Mouse (Mus musculus) skeletal muscle tissue, adult 2 months (tissue): ENCODE data around the gene Ip6k1.
"Not testable (repeated sequence)": the region's sequence is repeated elsewhere in the genome, so short reads cannot be mapped to it uniquely, and the experiment has no call there.

ENCODE experiments used
- DNase-seq: peaks from one replicate; pipeline ENCODE4 v3.0.0-alpha.2; 2012; ENCODE audit warnings: low read depth, low spot score

The Ip6k1 gene

GRCm38 (mm10) chr9:107982681-107983346 lies 19.5 kb upstream of the Ip6k1 start, which contains the start of gene Gm20661:
Gm20661 (plus strand) TSS chr9:107983058.
- peak; percentile 77 for DNase-seq

- peak; percentile 79 for DNase-seq
These were observed 18.8 kb upstream of the Ip6k1 start for GRCm38 (mm10) chr9:107983421-107983890.

- no peak for DNase-seq
These were observed 18.1 kb upstream of the Ip6k1 start for GRCm38 (mm10) chr9:107984052-107984753.

- DNase-seq = no peak
These were observed 17.6 kb upstream of the Ip6k1 start for GRCm38 (mm10) chr9:107984754-107985055.

- DNase-seq = peak; percentile 75
These were observed 16.9 kb upstream of the Ip6k1 start, which contains the start of gene Inka1 for GRCm38 (mm10) chr9:107985131-107986119. Inka1 (minus strand) TSS chr9:107985879.

DNA sequence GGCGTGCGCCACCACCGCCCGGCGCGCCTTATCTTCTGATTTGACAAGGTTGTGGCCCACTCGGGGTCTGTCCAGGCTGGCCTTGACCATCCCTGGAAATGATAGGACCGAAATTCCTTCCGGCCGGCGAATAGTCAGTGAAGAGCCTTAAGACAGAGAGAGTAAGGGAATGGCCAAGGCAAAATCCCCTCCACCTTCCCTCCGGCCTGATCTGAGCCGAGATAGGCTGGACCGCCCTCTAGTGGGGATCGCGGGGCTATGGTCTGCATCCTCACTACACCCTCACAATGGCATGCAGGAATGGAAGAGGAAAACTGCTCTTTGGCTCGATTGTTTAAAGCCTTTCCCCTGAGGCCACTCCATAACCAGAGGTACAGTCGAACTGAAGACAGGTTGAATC lies 15.9 kb upstream of the Ip6k1 start:
- peak; percentile 63 for DNase-seq

GRCm38 (mm10) chr9:107987950-107988349 lies 14.4 kb upstream of the Ip6k1 start:
- no peak for DNase-seq

DNA sequence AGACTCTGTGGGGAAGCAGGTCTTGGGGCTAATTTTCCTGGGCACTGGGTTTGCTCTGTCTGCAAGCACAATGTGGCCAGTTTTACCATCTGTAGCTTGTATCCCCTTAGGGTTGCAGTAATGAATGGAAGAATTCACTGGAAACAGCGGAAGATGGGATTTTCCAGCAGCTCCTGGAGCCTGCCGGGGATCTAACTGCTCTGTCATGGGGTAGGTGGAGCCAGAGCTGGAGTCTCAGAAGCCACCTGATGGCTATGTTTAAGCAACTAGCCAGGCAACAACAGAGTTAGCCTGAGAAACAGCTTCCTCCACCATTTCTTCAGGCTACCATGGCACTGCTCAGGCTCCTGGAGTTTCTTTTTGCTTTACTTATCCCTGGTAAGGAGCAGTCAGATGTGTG lies 10.1 kb upstream of the Ip6k1 start, which contains the start of gene Cdhr4:
TSS of gene Cdhr4 (plus strand) at position 301 of the 400 bp plus-strand sequence.
- no peak for DNase-seq

DNA sequence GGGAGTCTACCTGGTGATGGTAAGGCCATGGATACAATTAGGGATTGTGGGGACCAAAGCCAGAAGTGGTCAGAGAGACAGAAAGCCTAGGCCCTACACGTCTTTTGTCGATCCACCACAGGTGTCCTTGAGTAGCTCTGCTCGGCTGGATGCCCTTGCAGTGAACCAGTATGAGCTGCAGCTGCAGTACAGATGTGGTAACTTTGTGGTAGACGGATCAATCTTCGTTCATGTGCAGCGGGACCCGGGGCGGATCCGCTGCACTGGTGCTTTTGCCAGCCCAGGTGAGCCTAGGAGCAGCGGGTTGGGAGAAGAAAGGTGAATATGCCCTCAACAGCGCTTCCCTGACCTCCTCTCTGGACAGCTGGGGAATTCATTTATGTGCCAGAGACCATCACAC lies 9.3 kb upstream of the Ip6k1 start:
- no peak for DNase-seq

DNA sequence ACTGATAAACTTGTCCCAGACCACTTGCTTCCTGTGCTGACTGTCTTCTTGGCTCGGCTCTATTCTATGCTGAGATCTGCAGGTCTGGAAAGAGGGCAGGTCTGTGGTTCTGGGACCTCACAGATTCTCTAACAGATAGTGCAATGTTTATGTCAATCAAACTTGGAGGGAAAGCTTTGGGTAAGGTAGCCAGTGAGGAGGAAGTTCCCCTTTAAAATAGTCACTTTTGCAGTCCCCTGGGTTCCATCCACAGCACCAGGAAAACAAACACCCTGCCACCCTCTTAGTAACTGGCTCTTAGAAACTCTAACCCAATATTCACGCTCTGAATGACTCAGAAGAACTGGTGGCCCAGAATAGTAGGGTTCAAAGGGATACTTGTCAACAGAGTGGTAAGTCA lies 7.8 kb upstream of the Ip6k1 start:
- DNase-seq = no peak

GRCm38 (mm10) chr9:107995513-107995912 lies 6.8 kb upstream of the Ip6k1 start:
- DNase-seq = no peak

- DNase-seq = no peak
These were observed 6.3 kb upstream of the Ip6k1 start, which contains the start of gene Gm20662 for GRCm38 (mm10) chr9:107996049-107996448. Gm20662 (plus strand) TSS chr9:107996349.

GRCm38 (mm10) chr9:108002778-108003530 lies 653 bp downstream of the Ip6k1 start:
- no peak for DNase-seq

DNA sequence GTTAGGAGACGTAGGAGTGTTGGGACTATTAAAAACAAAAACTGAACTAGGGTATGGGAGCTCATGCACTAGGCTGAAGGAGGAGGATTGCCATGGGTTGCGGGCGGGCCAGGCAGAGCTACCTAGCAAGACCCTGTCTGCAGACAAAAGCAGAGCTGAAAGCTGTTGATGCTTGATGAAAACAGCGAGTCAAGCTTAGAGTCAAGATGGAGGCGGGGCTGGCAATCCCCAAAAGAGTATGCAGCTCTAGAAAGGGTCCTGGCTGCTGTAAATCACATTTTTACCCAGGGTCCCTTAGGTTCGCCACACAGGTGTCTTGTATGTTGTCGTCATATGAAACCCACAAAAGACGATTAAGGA lies 1.2 kb downstream of the Ip6k1 start:
- no peak for DNase-seq

DNA sequence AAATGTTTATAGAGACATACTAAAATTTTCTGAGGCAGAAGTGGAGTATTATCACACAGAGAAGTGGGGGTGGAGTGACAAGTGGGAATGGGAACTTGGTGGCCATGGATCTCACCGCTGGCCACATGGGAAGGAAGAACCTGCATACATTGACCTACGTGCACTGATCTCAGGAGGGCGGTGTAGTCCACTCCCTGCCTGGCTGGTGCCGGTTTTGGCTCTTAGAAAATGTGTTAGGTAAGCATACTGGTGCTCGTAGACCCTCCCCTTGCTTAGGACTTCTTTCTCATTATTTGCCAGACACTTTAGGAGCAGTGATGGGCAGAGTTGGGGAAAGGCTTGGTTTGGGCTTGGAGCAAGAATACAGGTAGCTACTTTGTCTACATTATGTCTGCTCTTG lies 5.7 kb downstream of the Ip6k1 start:
- DNase-seq = no peak

DNA sequence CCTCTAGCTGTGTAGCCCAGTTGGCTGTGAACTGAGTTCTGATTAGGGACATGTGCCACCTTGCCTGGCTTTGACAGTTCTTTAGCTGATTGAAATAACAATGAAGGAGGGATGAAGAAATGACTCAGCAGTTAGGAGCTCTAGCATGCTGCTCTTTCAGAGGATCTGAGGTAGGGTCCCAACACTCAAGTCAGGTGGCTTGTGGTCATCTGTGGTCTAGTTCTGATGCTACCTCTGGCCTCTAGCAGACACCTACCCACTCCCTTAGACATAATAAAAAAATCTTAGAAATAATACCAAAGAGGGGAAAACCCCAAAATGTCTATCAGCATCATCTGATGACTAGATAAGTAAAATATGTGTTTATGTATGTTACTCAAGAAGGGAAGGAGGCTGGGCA lies 8.1 kb downstream of the Ip6k1 start:
- DNase-seq = no peak

- not testable (repeated sequence) for DNase-seq
These were observed 11.3 kb downstream of the Ip6k1 start for GRCm38 (mm10) chr9:108013577-108013976.

- DNase-seq = no peak
These were observed 14.8 kb downstream of the Ip6k1 start for GRCm38 (mm10) chr9:108017127-108017526.

DNA sequence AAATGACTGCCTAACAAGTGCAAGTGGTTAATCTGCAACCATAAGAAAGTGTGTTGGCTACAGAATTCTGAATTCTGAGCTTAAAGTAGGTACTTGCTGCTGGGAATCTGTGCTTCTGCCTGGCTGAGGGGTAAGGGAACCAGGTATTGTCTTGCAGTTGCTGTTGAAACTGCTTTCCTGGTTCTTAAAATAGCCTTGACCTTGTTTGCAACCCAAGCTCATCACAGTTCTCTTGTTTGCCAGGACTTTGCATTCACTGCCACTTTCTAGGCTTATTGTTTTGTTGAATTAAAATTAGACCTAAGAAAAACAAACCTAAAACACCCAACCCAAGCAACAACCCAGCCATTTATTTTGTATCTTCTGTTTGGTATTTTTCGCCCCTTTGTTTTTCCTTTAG lies 18.4 kb downstream of the Ip6k1 start:
- DNase-seq = no peak

DNA sequence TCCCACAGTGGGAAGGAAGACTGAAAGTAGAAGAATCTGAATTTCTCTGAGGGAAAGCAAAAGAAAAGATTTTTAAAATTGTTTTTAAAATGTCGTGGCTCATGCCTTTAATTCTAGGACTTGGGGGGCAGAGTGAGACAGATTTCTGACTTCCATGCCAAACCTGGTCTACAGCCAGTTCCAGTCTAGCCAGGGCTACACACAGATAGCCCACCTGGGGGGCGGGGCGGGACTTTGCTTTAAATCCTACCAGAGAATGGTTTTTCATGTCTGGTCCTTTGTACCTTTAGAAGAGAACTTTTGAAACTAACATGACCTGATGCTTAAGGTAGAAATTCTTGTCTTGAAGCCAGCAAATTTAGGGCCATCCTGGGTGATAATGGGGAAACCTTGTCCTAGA lies 20.9 kb downstream of the Ip6k1 start:
- DNase-seq = no peak

- no peak for DNase-seq
These were observed 24.3 kb downstream of the Ip6k1 start for GRCm38 (mm10) chr9:108026584-108026983.
